Mouse (Mus musculus): Measurements from ENCODE around the gene Cmpk1. TPM values are rescaled to one million over a fixed set of nuclear protein-coding genes. Genes with fewer than 3 reads are reported as not detected.

Cmpk1 gene
- polyA plus RNA-seq (2015; fragmentation: Nextera tagmentation; extraction: Ambion mirVana), result 175 and 176 TPM in 2 replicates

GRCm38 (mm10) chr4:114986591-114987432, at the start of gene Cmpk1:
TSS of gene Cmpk1 (minus strand) at chr4:114987241.
- WGBS, result under 1% methylated on average over 69 of the region's 93 CpGs
- no peak for TF ChIP-seq EP300 (optimal IDR thresholded peaks at IDR 0.05)
- no peak for TF ChIP-seq CTCF (IDR thresholded peaks at IDR 0.05; ENCODE audit: low read depth)

GRCm38 (mm10) chr4:115035043-115035442, 48.0 kb upstream of the Cmpk1 start:
- Histone ChIP-seq H3K9ac (ENCODE audit: low read length) (no peak overlapping the region), H3K4me3 (ENCODE audit: low read depth, low read length) (no peak overlapping the region), H3K9me3 (ENCODE audit: control insufficient read depth, low read length) (no peaks in the 10 kb centered on the region), H3K4me2 (replicated peaks; ENCODE audit: low read depth) (no peak overlapping the region), H3K36me3 (ENCODE audit: control insufficient read depth, insufficient read depth, low read length) (0 out of 2 replicates have a peak, but pooled peaks cover 5% of the 10 kb centered on the region), H3K4me1 (replicated peaks; ENCODE audit: control insufficient read depth, insufficient read depth) (no peaks in the 10 kb centered on the region), H3K27me3 (ENCODE audit: control insufficient read depth, insufficient read depth, low read length) (no peaks in the 10 kb centered on the region), H3K27ac (replicated peaks) (no peak overlapping the region)
- ATAC-seq (ENCODE audit: low FRiP score, low TSS enrichment), result 0 out of 2 replicates have a peak, but pooled peaks have one; percentile 45
- no peak for DNase-seq (ENCODE audit: low spot score)
- 57% methylated on average over 6 of the region's 6 CpGs for WGBS
- TF ChIP-seq EP300 (optimal IDR thresholded peaks at IDR 0.05) (no peak), CTCF (IDR thresholded peaks at IDR 0.05; ENCODE audit: low read depth) (no peak)

More at GRCm38 (mm10) chr4:114986591-114987432, at the start of gene Cmpk1:
- ATAC-seq (ENCODE audit: low FRiP score, low TSS enrichment) (peak; percentile 94), DNase-seq (ENCODE audit: low spot score) (peak; percentile 88)
- H3K4me3 ChIP-seq (ENCODE audit: low read depth, low read length), result peak within 1 kb of the TSS; percentile 87
- no peaks in the 10 kb centered on the region for H3K9me3 ChIP-seq (ENCODE audit: control insufficient read depth, low read length)
- H3K4me2 ChIP-seq (replicated peaks; ENCODE audit: low read depth), result peak within 1 kb of the TSS; percentile 64
- no peaks in the 10 kb centered on the region for H3K36me3 ChIP-seq (ENCODE audit: control insufficient read depth, insufficient read depth, low read length)
- H3K27me3 ChIP-seq (ENCODE audit: control insufficient read depth, insufficient read depth, low read length), result no peaks in the 10 kb centered on the region
- H3K9ac ChIP-seq (ENCODE audit: low read length), result peak within 1 kb of the TSS; percentile 89
- H3K27ac ChIP-seq (replicated peaks), result peak within 1 kb of the TSS; percentile 99
- H3K4me1 ChIP-seq (replicated peaks; ENCODE audit: control insufficient read depth, insufficient read depth), result no peaks in the 10 kb centered on the region

- Histone ChIP-seq H3K27me3 (ENCODE audit: control insufficient read depth, insufficient read depth, low read length) (no peaks in the 10 kb centered on the region), H3K27ac (replicated peaks) (no peak overlapping the region), H3K9ac (ENCODE audit: low read length) (no peak overlapping the region), H3K4me2 (replicated peaks; ENCODE audit: low read depth) (no peak overlapping the region), H3K4me3 (ENCODE audit: low read depth, low read length) (no peak overlapping the region), H3K36me3 (ENCODE audit: control insufficient read depth, insufficient read depth, low read length) (0 out of 2 replicates have a peak, but pooled peaks cover 2% of the 10 kb centered on the region), H3K9me3 (ENCODE audit: control insufficient read depth, low read length) (no peaks in the 10 kb centered on the region), H3K4me1 (replicated peaks; ENCODE audit: control insufficient read depth, insufficient read depth) (no peaks in the 10 kb centered on the region)
- TF ChIP-seq EP300 (optimal IDR thresholded peaks at IDR 0.05) (no peak), CTCF (IDR thresholded peaks at IDR 0.05; ENCODE audit: low read depth) (no peak)
- DNase-seq (ENCODE audit: low spot score) (no peak), ATAC-seq (ENCODE audit: low FRiP score, low TSS enrichment) (no peak)
- 84% methylated on average over 3 of the region's 3 CpGs for WGBS
Measured at GRCm38 (mm10) chr4:115019997-115020396, 33.0 kb upstream of the Cmpk1 start.

- TF ChIP-seq CTCF (IDR thresholded peaks at IDR 0.05; ENCODE audit: low read depth) (no peak), EP300 (optimal IDR thresholded peaks at IDR 0.05) (no peak)
- H3K4me2 ChIP-seq (replicated peaks; ENCODE audit: low read depth), result no peak overlapping the region
- H3K36me3 ChIP-seq (ENCODE audit: control insufficient read depth, insufficient read depth, low read length), result 0 out of 2 replicates have a peak, but pooled peaks cover 4% of the 10 kb centered on the region
- no peaks in the 10 kb centered on the region for H3K4me1 ChIP-seq (replicated peaks; ENCODE audit: control insufficient read depth, insufficient read depth)
- 93% methylated on average over 3 of the region's 3 CpGs for WGBS
- no peak overlapping the region for H3K4me3 ChIP-seq (ENCODE audit: low read depth, low read length)
- H3K27ac ChIP-seq (replicated peaks), result no peak overlapping the region
- DNase-seq (ENCODE audit: low spot score), result no peak
- no peaks in the 10 kb centered on the region for H3K27me3 ChIP-seq (ENCODE audit: control insufficient read depth, insufficient read depth, low read length)
- no peak for ATAC-seq (ENCODE audit: low FRiP score, low TSS enrichment)
- no peak overlapping the region for H3K9ac ChIP-seq (ENCODE audit: low read length)
- no peaks in the 10 kb centered on the region for H3K9me3 ChIP-seq (ENCODE audit: control insufficient read depth, low read length)
Measured at GRCm38 (mm10) chr4:115014276-115014675, 27.2 kb upstream of the Cmpk1 start.

GRCm38 (mm10) chr4:115000429-115000795, 13.4 kb upstream of the Cmpk1 start:
- Histone ChIP-seq H3K4me3 (ENCODE audit: low read depth, low read length) (peak overlapping the region; percentile 65), H3K27ac (replicated peaks) (peak overlapping the region; percentile 73; the same call in 1 of the 2 replicates), H3K27me3 (ENCODE audit: control insufficient read depth, insufficient read depth, low read length) (no peaks in the 10 kb centered on the region), H3K9me3 (ENCODE audit: control insufficient read depth, low read length) (no peaks in the 10 kb centered on the region), H3K4me1 (replicated peaks; ENCODE audit: control insufficient read depth, insufficient read depth) (no peaks in the 10 kb centered on the region; the same call in 1 of the 2 replicates), H3K9ac (ENCODE audit: low read length) (peak overlapping the region; percentile 72), H3K36me3 (ENCODE audit: control insufficient read depth, insufficient read depth, low read length) (no peaks in the 10 kb centered on the region), H3K4me2 (replicated peaks; ENCODE audit: low read depth) (peak overlapping the region; percentile 77)
- DNase-seq (ENCODE audit: low spot score) (no peak), ATAC-seq (ENCODE audit: low FRiP score, low TSS enrichment) (peak; percentile 19; the same call in 1 of the 2 replicates)
- TF ChIP-seq CTCF (IDR thresholded peaks at IDR 0.05; ENCODE audit: low read depth), result no peak
- TF ChIP-seq EP300 (optimal IDR thresholded peaks at IDR 0.05), result no peak
- WGBS, result 1% methylated on average over 8 of the region's 8 CpGs

Data from stomach, postnatal 0 days (tissue).